ENCODE assay signal across 8 mouse cellular contexts in genomic region chr7:116038511-116038910, GRCm38 (mm10). TPM values are rescaled to one million over a fixed set of nuclear protein-coding genes. Genes with fewer than 3 reads are reported as not detected.
DNase-seq lines count a peak whose midpoint lies in the region; ATAC-seq and TF ChIP-seq lines count a peak whose summit lies in the region.

Sox6 (minus strand) TSS chr7:116038796.

- WGBS in hindbrain, embryonic 13.5 days: under 1% methylated on average over 11 of the region's 11 CpGs
- under 1% methylated on average over 11 of the region's 11 CpGs for WGBS in limb, embryonic 13.5 days
- 2% methylated on average over 11 of the region's 11 CpGs for WGBS in midbrain, postnatal 0 days
- 11% methylated on average over 11 of the region's 11 CpGs for WGBS in thymus, adult 2 months

- peaks cover 37% of the 10 kb centered on the region for H3K4me1 ChIP-seq in hindbrain, embryonic 13.5 days (replicated peaks)
- H3K4me1 ChIP-seq in limb, embryonic 13.5 days: peaks cover 39% of the 10 kb centered on the region
- peaks cover 11% of the 10 kb centered on the region for H3K4me1 ChIP-seq in midbrain, postnatal 0 days (ENCODE audit: insufficient read depth, low read length)
- peaks cover 6% of the 10 kb centered on the region for H3K4me1 ChIP-seq in thymus, adult 2 months (replicated peaks; ENCODE audit: control insufficient read depth, insufficient read depth, low read length)

- no peaks in the 10 kb centered on the region for H3K36me3 ChIP-seq in hindbrain, embryonic 13.5 days
- H3K36me3 ChIP-seq in limb, embryonic 13.5 days: no peaks in the 10 kb centered on the region
- no peaks in the 10 kb centered on the region for H3K36me3 ChIP-seq in midbrain, postnatal 0 days (ENCODE audit: insufficient read depth, low read length)
- no peaks in the 10 kb centered on the region for H3K36me3 ChIP-seq in thymus, adult 2 months (ENCODE audit: control insufficient read depth, insufficient read depth, low read length)

- H3K27ac ChIP-seq in hindbrain, embryonic 13.5 days: no peak within 1 kb of the TSS; the same call in 1 of the 2 replicates
- peak within 1 kb of the TSS; percentile 89 for H3K27ac ChIP-seq in limb, embryonic 13.5 days
- H3K27ac ChIP-seq in midbrain, postnatal 0 days (ENCODE audit: low read depth, low read length): peak within 1 kb of the TSS; percentile 43; the same call in 1 of the 2 replicates
- no peak within 1 kb of the TSS for H3K27ac ChIP-seq in thymus, adult 2 months (ENCODE audit: control insufficient read depth, insufficient read depth, low read length)

- peak; percentile 25 for DNase-seq in ES-CJ7 (ENCODE audit: low read depth, low spot score)
- no peak for DNase-seq in adrenal gland, postnatal 36 days
- peak; percentile 24 for DNase-seq in forelimb bud, embryonic 11.5 days (ENCODE audit: low read depth, low spot score)
- DNase-seq in midbrain, postnatal 0 days (ENCODE audit: low spot score): no peak
- no peak for DNase-seq in cerebellum, adult 11 months
- no peak for DNase-seq in thymus, adult 2 months

- TF ChIP-seq POLR2A in thymus, adult 2 months (IDR thresholded peaks at IDR 0.05; ENCODE audit: control insufficient read depth, extremely low read depth, insufficient read depth, low read length, poor library complexity): no peak

- no peaks in the 10 kb centered on the region for H3K9me3 ChIP-seq in hindbrain, embryonic 13.5 days
- H3K9me3 ChIP-seq in limb, embryonic 13.5 days: no peaks in the 10 kb centered on the region
- no peaks in the 10 kb centered on the region for H3K9me3 ChIP-seq in midbrain, postnatal 0 days (ENCODE audit: low read length)

- H3K27me3 ChIP-seq in hindbrain, embryonic 13.5 days: peaks cover 80% of the 10 kb centered on the region
- H3K27me3 ChIP-seq in limb, embryonic 13.5 days: peaks cover 53% of the 10 kb centered on the region
- H3K27me3 ChIP-seq in midbrain, postnatal 0 days (ENCODE audit: insufficient read depth, low read length): peaks cover 39% of the 10 kb centered on the region
- peaks cover 25% of the 10 kb centered on the region for H3K27me3 ChIP-seq in thymus, adult 2 months (ENCODE audit: control insufficient read depth, insufficient read depth, low read length)

- peak within 1 kb of the TSS; percentile 71 for H3K9ac ChIP-seq in hindbrain, embryonic 13.5 days
- peak within 1 kb of the TSS; percentile 88 for H3K9ac ChIP-seq in limb, embryonic 13.5 days
- no peak within 1 kb of the TSS for H3K9ac ChIP-seq in midbrain, postnatal 0 days (replicated peaks; ENCODE audit: low read length, poor library complexity, severe bottlenecking)

- H3K4me2 ChIP-seq in hindbrain, embryonic 13.5 days: peak within 1 kb of the TSS; percentile 88
- H3K4me2 ChIP-seq in limb, embryonic 13.5 days (replicated peaks): peak within 1 kb of the TSS; percentile 99
- peak within 1 kb of the TSS; percentile 92 for H3K4me2 ChIP-seq in midbrain, postnatal 0 days (ENCODE audit: low read depth, low read length, poor library complexity, severe bottlenecking)

- peak within 1 kb of the TSS; percentile 48 for H3K4me3 ChIP-seq in hindbrain, embryonic 13.5 days
- peak within 1 kb of the TSS; percentile 65 for H3K4me3 ChIP-seq in limb, embryonic 13.5 days
- peak within 1 kb of the TSS; percentile 37 for H3K4me3 ChIP-seq in midbrain, postnatal 0 days (ENCODE audit: low read depth, low read length)
- no peak within 1 kb of the TSS for H3K4me3 ChIP-seq in thymus, adult 2 months (ENCODE audit: control insufficient read depth, insufficient read depth, low read length)

- ATAC-seq in hindbrain, embryonic 13.5 days (ENCODE audit: low FRiP score): no peak
- ATAC-seq in limb, embryonic 13.5 days (ENCODE audit: low FRiP score, low read depth): no peak
- ATAC-seq in midbrain, postnatal 0 days (ENCODE audit: low FRiP score): no peak

- TF ChIP-seq CTCF in midbrain, postnatal 0 days (IDR thresholded peaks at IDR 0.05): no peak
- TF ChIP-seq CTCF in thymus, adult 2 months (IDR thresholded peaks at IDR 0.05; ENCODE audit: borderline replicate concordance, control insufficient read depth, extremely low read depth, insufficient read depth, low read length, poor library complexity): no peak

RNA-seq across cellular contexts. Expression of gene Sox6, which starts in this region (rescaled TPM):
- 10 to 100 TPM; 11.5 to 15.7 TPM for total RNA-seq in adrenal gland, postnatal 36 days (2021)
- 39.7 and 42.1 TPM in 2 replicates for polyA plus RNA-seq in hindbrain, embryonic 13.5 days (2015; fragmentation: Nextera tagmentation; extraction: Ambion mirVana)
- polyA plus RNA-seq in limb, embryonic 13.5 days (2015; fragmentation: Nextera tagmentation; extraction: Ambion mirVana): 105 and 124 TPM in 2 replicates
- 47.6 and 49.5 TPM in 2 replicates for total RNA-seq in midbrain, postnatal 0 days (2014; rRNA removed)
- polyA plus RNA-seq in midbrain, postnatal 0 days (2015; fragmentation: Nextera tagmentation; extraction: Ambion mirVana): 30.6 and 30.8 TPM in 2 replicates
- polyA plus RNA-seq in thymus, adult 2 months (2012; rRNA removed): 1.1 and 2.1 TPM in 2 replicates

Comparison
In these comparisons a context has a peak if more than half of its experiments do, and no peak if none do; other contexts are left out.
1. RNA of gene Sox6 (polyA plus RNA-seq): 105 to 124 TPM in limb, embryonic 13.5 days, 39.7 to 42.1 TPM in hindbrain, embryonic 13.5 days and 30.6 to 30.8 TPM in midbrain, postnatal 0 days; 1.1 to 2.1 TPM in thymus, adult 2 months; every median in the first group is over 10 times any median in the second.
2. DNase-seq: peak in ES-CJ7 (single experiment) and forelimb bud, embryonic 11.5 days (single experiment); none in adrenal gland, postnatal 36 days (0 of 2), midbrain, postnatal 0 days (single experiment), cerebellum, adult 11 months (single experiment) and thymus, adult 2 months (single experiment).
3. H3K27ac ChIP-seq: peak in limb, embryonic 13.5 days (single experiment) and midbrain, postnatal 0 days (single experiment); none in hindbrain, embryonic 13.5 days (single experiment) and thymus, adult 2 months (single experiment).
4. Peak in every context shown above with its lines, with median percentiles within 50 percentile points of each other: H3K4me2 ChIP-seq.